ENCODE assay signal across 17 mouse cellular contexts in the genomic region with DNA sequence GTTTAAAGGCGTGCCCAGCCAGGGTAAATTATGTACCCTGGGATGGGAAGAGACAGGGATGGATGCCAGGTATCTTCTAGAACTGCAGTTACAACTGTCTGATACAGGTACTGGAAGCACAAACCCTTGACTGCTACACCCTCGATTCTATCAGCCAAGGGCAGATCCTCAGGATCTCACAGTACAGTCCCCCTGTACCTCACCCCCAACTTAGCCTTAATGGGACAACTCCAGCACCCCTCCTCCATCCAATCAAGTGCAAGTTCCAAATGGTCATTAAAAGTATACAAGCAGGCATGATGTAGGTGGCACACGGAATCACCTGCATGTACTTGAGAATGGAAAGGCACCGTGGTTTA. TPM values are rescaled to one million over a fixed set of nuclear protein-coding genes. Genes with fewer than 3 reads are reported as not detected.
A peak's percentile ranks its signal among the peaks of the same experiment; 100 is the strongest.
DNase-seq lines count a peak whose midpoint lies in the region; ATAC-seq and TF ChIP-seq lines count a peak whose summit lies in the region.
"Had no signal": no experiment of that assay in that cellular context is flagged by ENCODE, and none has a peak within 500 bp of the region (broad histone marks: within the 10 kb centered on the region; RNA-seq: fewer than 3 reads in every experiment).

No protein-coding gene starts in this region.

- 0 out of 2 replicates have a peak overlapping the region, but pooled peaks have one; percentile 4 for H3K9ac ChIP-seq in ES-E14 (ENCODE audit: insufficient read depth, low read depth, low read length, poor library complexity, severe bottlenecking)
- H3K9ac ChIP-seq: embryonic facial prominence, embryonic 12.5 days; hindbrain, embryonic 14.5 days had no signal

- no peaks in the 10 kb centered on the region for H3K27me3 ChIP-seq in megakaryocyte, embryonic 14.5 days (replicated peaks)
- H3K27me3 ChIP-seq: embryonic facial prominence, embryonic 12.5 days had no signal

- H3K79me2 ChIP-seq in macrophage (ENCODE audit: inconsistent target): peaks cover 43% of the 10 kb centered on the region

- TF ChIP-seq CTCF in bone marrow macrophage, adult 2 months (IDR thresholded peaks at IDR 0.05; ENCODE audit: low read depth, low read length): no peak

- ATAC-seq in megakaryocyte, adult 5-6 weeks (ENCODE audit: poor library complexity, severe bottlenecking): no peak
- ATAC-seq in activated CD4-positive, CD25-positive, alpha-beta regulatory T cell, adult 4 months: no peak
- ATAC-seq: midbrain, embryonic 16.5 days had no signal

- H3K4me3 ChIP-seq in megakaryocyte, embryonic 14.5 days (replicated peaks): peak overlapping the region; percentile 56
- H3K4me3 ChIP-seq in ES-E14 (ENCODE audit: insufficient read depth in 1 of 2, low read depth in 1 of 2, low read length in 2 of 2, poor library complexity in 1 of 2, severe bottlenecking in 1 of 2) (0 out of 4 replicates have a peak overlapping the region, but pooled peaks of 1 of the 2 experiments have one; percentile 5), macrophage (ENCODE audit: inconsistent target) (no peak overlapping the region)
- no peak overlapping the region for H3K4me3 ChIP-seq in bone marrow macrophage, adult 2 months (ENCODE audit: insufficient read depth, low read length)
- H3K4me3 ChIP-seq: embryonic facial prominence, embryonic 12.5 days had no signal

- H3K4me1 ChIP-seq in megakaryocyte, embryonic 14.5 days: peaks cover 73% of the 10 kb centered on the region
- H3K4me1 ChIP-seq in ES-E14 (ENCODE audit: control insufficient read depth in 2 of 2, insufficient read depth in 2 of 2, low read length in 2 of 2, poor library complexity in 1 of 2): peaks cover 0 to 10% of the 10 kb centered on the region in 2 experiments; a peak in 3 of 4 replicates
- H3K4me1 ChIP-seq in bone marrow macrophage, adult 2 months (ENCODE audit: control insufficient read depth, insufficient read depth, low read length): peaks cover 32% of the 10 kb centered on the region

- peaks cover 40% of the 10 kb centered on the region for H3K36me3 ChIP-seq in megakaryocyte, embryonic 14.5 days (replicated peaks; ENCODE audit: low read length)
- H3K36me3 ChIP-seq in ES-E14 (ENCODE audit: control insufficient read depth, insufficient read depth, low read length, poor library complexity, severe bottlenecking) (peaks cover 33% of the 10 kb centered on the region), macrophage (ENCODE audit: inconsistent target) (peaks cover 12% of the 10 kb centered on the region; the same call in 1 of the 2 replicates)

- in situ Hi-C loops in ES-E14 (cut with MboI; ENCODE audit: low sequenced_read_pairs in 2 of 2, unreplicated experiment in 2 of 2): no loop called here

- 94% methylated on average over 4 of the region's 4 CpGs for WGBS in macrophage (ENCODE audit: missing documents)

- H3K9me3 ChIP-seq in megakaryocyte, embryonic 14.5 days: no peaks in the 10 kb centered on the region
- H3K9me3 ChIP-seq in ES-E14 (ENCODE audit: control insufficient read depth, insufficient read depth, low read depth, low read length): no peaks in the 10 kb centered on the region
- H3K9me3 ChIP-seq: embryonic facial prominence, embryonic 12.5 days had no signal

- TF ChIP-seq POLR2A in bone marrow macrophage, adult 2 months (IDR thresholded peaks at IDR 0.05; ENCODE audit: borderline replicate concordance, low read depth, low read length): no peak

- peak overlapping the region; percentile 49; the same call in 1 of the 2 replicates for H3K27ac ChIP-seq in ES-E14 (ENCODE audit: insufficient read depth, low read depth, low read length, poor library complexity, severe bottlenecking)
- H3K27ac ChIP-seq in bone marrow macrophage, adult 2 months (ENCODE audit: insufficient read depth, low read depth, low read length): peak overlapping the region; percentile 31
- H3K27ac ChIP-seq in macrophage: peak overlapping the region; percentile 27
- H3K27ac ChIP-seq: embryonic facial prominence, embryonic 12.5 days; hindbrain, embryonic 14.5 days had no signal

- DNase-seq in ES-E14 (ENCODE audit: low read depth, low spot score): no peak
- no peak for DNase-seq in retina, embryonic 14.5 days (ENCODE audit: low spot score)
- DNase-seq: adrenal gland, adult 2 months; cerebellum, adult 9-11 months; heart, postnatal 10 days; kidney, adult 8-10 months; lung, adult 2 months; retina, postnatal 1 day; thymus, postnatal 14 days had no signal

TF ChIP-seq in ES-E14, 5 proteins besides CTCF, POLR2A, EP300 and RAD21:
- TF ChIP-seq CHD2 (IDR thresholded peaks at IDR 0.05; ENCODE audit: low read depth, low read length) (no peak), MAFK (IDR thresholded peaks at IDR 0.05; ENCODE audit: insufficient read depth, low read depth, low read length) (no peak), ZC3H11A (IDR thresholded peaks at IDR 0.05; ENCODE audit: borderline replicate concordance, low read depth, low read length) (no peak), ZNF384 (IDR thresholded peaks at IDR 0.05; ENCODE audit: low read depth, low read length) (no peak), HCFC1 (IDR thresholded peaks at IDR 0.05; ENCODE audit: borderline replicate concordance, insufficient read depth, low read length) (no peak)

RNA-seq across cellular contexts. Expression of a gene that starts 4.1 kb away (rescaled TPM):
- 28.0 and 34.2 TPM in 2 replicates for polyA plus RNA-seq in megakaryocyte, embryonic 14.5 days (2012; ENCODE audit: insufficient read depth, low replicate concordance)
- total RNA-seq in megakaryocyte, adult 5-6 weeks (2015): 161 and 175 TPM in 2 replicates
- total RNA-seq in megakaryocyte, adult 5-6 weeks (2017): 182 and 197 TPM in 2 replicates
- 11.6 TPM in 2 replicates for total RNA-seq in ES-E14 (2012; rRNA removed)
- 96.5 and 106 TPM in 2 replicates for polyA plus RNA-seq in bone marrow macrophage, adult 2 months (2012; ENCODE audit: insufficient read depth, insufficient read length, missing spikeins)
- total RNA-seq in macrophage (2018; cell fraction: chromatin; rRNA removed): 1,000 to 10,000 TPM in 3 of 26 experiments, 100 to 1,000 TPM in 23; 308 to 2,013 (median 470) TPM
- 100 to 1,000 TPM in 12 of 26 experiments, 10 to 100 TPM in 14; 57.8 to 153 (median 97.1) TPM for total RNA-seq in macrophage (2018; cell fraction: cytosol; rRNA removed)
- 1,000 to 10,000 TPM in 2 of 26 experiments, 100 to 1,000 TPM in 24; 212 to 1,497 (median 266) TPM for total RNA-seq in macrophage (2018; cell fraction: nucleus; rRNA removed)
- 54.3 to 64.8 TPM (median 54.5 TPM) in 3 replicates for polyA plus RNA-seq in macrophage (2018)
- polyA plus RNA-seq in activated CD4-positive, CD25-positive, alpha-beta regulatory T cell, adult 4 months (2017; shearing (Covaris generic)): 100 to 1,000 TPM; 138 to 145 TPM

RNA-seq across cellular contexts. Expression of a gene that starts 21.8 kb away (rescaled TPM):
- polyA plus RNA-seq in megakaryocyte, embryonic 14.5 days (2012; ENCODE audit: insufficient read depth, low replicate concordance): 11.6 and 24.8 TPM in 2 replicates
- 32.2 and 32.4 TPM in 2 replicates for total RNA-seq in megakaryocyte, adult 5-6 weeks (2015)
- total RNA-seq in megakaryocyte, adult 5-6 weeks (2017): 63.5 and 63.9 TPM in 2 replicates
- 27.8 and 36.7 TPM in 2 replicates for total RNA-seq in ES-E14 (2012; rRNA removed)
- polyA plus RNA-seq in bone marrow macrophage, adult 2 months (2012; ENCODE audit: insufficient read depth, insufficient read length, missing spikeins): 70.8 and 88.9 TPM in 2 replicates
- total RNA-seq in macrophage (2018; cell fraction: chromatin; rRNA removed): 100 to 1,000 TPM in 3 of 26 experiments, 10 to 100 TPM in 23; 30.2 to 131 (median 60.0) TPM
- 10 to 100 TPM; 31.5 to 73.5 (median 61.7) TPM for total RNA-seq in macrophage (2018; cell fraction: cytosol; rRNA removed)
- total RNA-seq in macrophage (2018; cell fraction: nucleus; rRNA removed): 100 to 1,000 TPM in 1 of 26 experiments, 10 to 100 TPM in 25; 28.0 to 103 (median 45.3) TPM
- polyA plus RNA-seq in macrophage (2018): 52.8 to 75.3 TPM (median 58.4 TPM) in 3 replicates
- 100 to 1,000 TPM; 136 TPM for polyA plus RNA-seq in activated CD4-positive, CD25-positive, alpha-beta regulatory T cell, adult 4 months (2017; shearing (Covaris generic))

RNA-seq across cellular contexts. Expression of a gene that starts 49.1 kb away (rescaled TPM):
- 8.7 and 12.9 TPM in 2 replicates for polyA plus RNA-seq in megakaryocyte, embryonic 14.5 days (2012; ENCODE audit: insufficient read depth, low replicate concordance)
- total RNA-seq in megakaryocyte, adult 5-6 weeks (2015): 54.1 and 63.5 TPM in 2 replicates
- total RNA-seq in megakaryocyte, adult 5-6 weeks (2017): 43.7 and 56.3 TPM in 2 replicates
- total RNA-seq in ES-E14 (2012; rRNA removed): 39.7 and 49.8 TPM in 2 replicates
- polyA plus RNA-seq in bone marrow macrophage, adult 2 months (2012; ENCODE audit: insufficient read depth, insufficient read length, missing spikeins): 37.3 and 37.7 TPM in 2 replicates
- 10 to 100 TPM; 24.8 to 61.9 (median 42.8) TPM for total RNA-seq in macrophage (2018; cell fraction: chromatin; rRNA removed)
- total RNA-seq in macrophage (2018; cell fraction: cytosol; rRNA removed): 10 to 100 TPM; 26.5 to 68.4 (median 42.4) TPM
- total RNA-seq in macrophage (2018; cell fraction: nucleus; rRNA removed): 10 to 100 TPM; 41.5 to 75.6 (median 54.1) TPM
- polyA plus RNA-seq in macrophage (2018): 23.4 to 30.1 TPM (median 28.8 TPM) in 3 replicates
- polyA plus RNA-seq in activated CD4-positive, CD25-positive, alpha-beta regulatory T cell, adult 4 months (2017; shearing (Covaris generic)): 10 to 100 TPM; 20.4 to 21.9 TPM
